Mouse (Mus musculus): ENCODE data around the gene Fbxo47. TPM values are rescaled to one million over a fixed set of nuclear protein-coding genes. Genes with fewer than 3 reads are reported as not detected.

The Fbxo47 gene
- polyA plus RNA-seq (2012; rRNA removed) (0.58 and 1.0 TPM in 2 replicates), polyA plus RNA-seq (2014; fragmentation: Nextera tagmentation; extraction: Ambion mirVana) (0.22 and 0.82 TPM in 2 replicates)

- DNase-seq (ENCODE audit: low spot score) (peak; percentile 98), ATAC-seq (ENCODE audit: low FRiP score, low read depth) (peak; percentile 93)
- Histone ChIP-seq H3K27ac (replicated peaks; ENCODE audit: low read depth, low read length) (peak within 1 kb of the TSS; percentile 80), H3K4me3 (replicated peaks; ENCODE audit: low read length) (peak within 1 kb of the TSS; percentile 55), H3K4me1 (ENCODE audit: control insufficient read depth, insufficient read depth, low read length) (no peaks in the 10 kb centered on the region), H3K9me3 (ENCODE audit: control insufficient read depth, low read length) (no peaks in the 10 kb centered on the region), H3K9ac (ENCODE audit: low read depth, low read length, severe bottlenecking) (peak within 1 kb of the TSS; percentile 61), H3K36me3 (ENCODE audit: control insufficient read depth, insufficient read depth, low read length) (no peaks in the 10 kb centered on the region), H3K27me3 (ENCODE audit: control insufficient read depth, insufficient read depth, low read length) (no peaks in the 10 kb centered on the region), H3K4me2 (replicated peaks; ENCODE audit: low read depth, low read length, severe bottlenecking) (peak within 1 kb of the TSS; percentile 55)
- 1% methylated on average over 34 of the region's 37 CpGs for WGBS
- TF ChIP-seq POLR2A (IDR thresholded peaks at IDR 0.05; ENCODE audit: borderline replicate concordance, extremely low read depth, insufficient read depth, insufficient read length): 0 out of 2 replicates have a peak, but pooled peaks have one; percentile 46
Observed at GRCm38 (mm10) chr11:97883918-97884600, at the start of gene Fbxo47. TSS of gene Fbxo47 (minus strand) at chr11:97884154.

GRCm38 (mm10) chr11:97933553-97933952 is 49.6 kb upstream of the Fbxo47 start:
- H3K4me1 ChIP-seq (ENCODE audit: control insufficient read depth, insufficient read depth, low read length): no peaks in the 10 kb centered on the region
- H3K27ac ChIP-seq (replicated peaks; ENCODE audit: low read depth, low read length): no peak overlapping the region
- no peaks in the 10 kb centered on the region for H3K27me3 ChIP-seq (ENCODE audit: control insufficient read depth, insufficient read depth, low read length)
- TF ChIP-seq POLR2A (IDR thresholded peaks at IDR 0.05; ENCODE audit: borderline replicate concordance, extremely low read depth, insufficient read depth, insufficient read length): no peak
- no peak overlapping the region for H3K4me3 ChIP-seq (replicated peaks; ENCODE audit: low read length)
- ATAC-seq (ENCODE audit: low FRiP score, low read depth) (no peak), DNase-seq (ENCODE audit: low spot score) (no peak)
- no peaks in the 10 kb centered on the region for H3K36me3 ChIP-seq (ENCODE audit: control insufficient read depth, insufficient read depth, low read length)
- 68% methylated on average over 1 of the region's 1 CpGs for WGBS
- H3K4me2 ChIP-seq (replicated peaks; ENCODE audit: low read depth, low read length, severe bottlenecking): no peak overlapping the region
- H3K9ac ChIP-seq (ENCODE audit: low read depth, low read length, severe bottlenecking): no peak overlapping the region
- H3K9me3 ChIP-seq (ENCODE audit: control insufficient read depth, low read length): no peaks in the 10 kb centered on the region

DNA sequence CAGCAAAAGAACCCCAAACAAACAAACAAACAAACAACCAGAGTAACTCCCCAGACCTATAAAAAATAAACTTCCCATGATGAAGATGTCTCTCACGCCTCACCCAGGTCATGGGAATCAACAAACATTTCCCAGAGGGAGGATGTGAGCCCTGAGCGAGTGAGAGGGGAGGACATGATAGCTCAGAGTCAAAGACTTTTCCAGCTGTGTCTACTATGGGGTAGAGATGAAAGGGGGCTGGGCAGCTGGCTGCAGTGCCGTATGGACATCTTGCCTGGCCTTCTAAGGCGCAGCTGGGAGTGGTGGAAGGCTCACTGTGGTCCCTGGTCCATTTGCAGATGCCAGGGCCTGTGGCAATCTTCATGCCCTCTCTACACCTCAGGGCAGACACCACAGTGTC is 45.0 kb upstream of the Fbxo47 start:
- Histone ChIP-seq H3K4me1 (ENCODE audit: control insufficient read depth, insufficient read depth, low read length) (no peaks in the 10 kb centered on the region), H3K27me3 (ENCODE audit: control insufficient read depth, insufficient read depth, low read length) (no peaks in the 10 kb centered on the region), H3K27ac (replicated peaks; ENCODE audit: low read depth, low read length) (no peak overlapping the region), H3K9ac (ENCODE audit: low read depth, low read length, severe bottlenecking) (no peak overlapping the region), H3K9me3 (ENCODE audit: control insufficient read depth, low read length) (no peaks in the 10 kb centered on the region), H3K4me2 (replicated peaks; ENCODE audit: low read depth, low read length, severe bottlenecking) (no peak overlapping the region), H3K4me3 (replicated peaks; ENCODE audit: low read length) (no peak overlapping the region), H3K36me3 (ENCODE audit: control insufficient read depth, insufficient read depth, low read length) (no peaks in the 10 kb centered on the region)
- DNase-seq (ENCODE audit: low spot score) (no peak), ATAC-seq (ENCODE audit: low FRiP score, low read depth) (no peak)
- TF ChIP-seq POLR2A (IDR thresholded peaks at IDR 0.05; ENCODE audit: borderline replicate concordance, extremely low read depth, insufficient read depth, insufficient read length): no peak
- 73% methylated on average over 4 of the region's 4 CpGs for WGBS

GRCm38 (mm10) chr11:97924217-97924616 is 40.3 kb upstream of the Fbxo47 start:
- Histone ChIP-seq H3K9ac (ENCODE audit: low read depth, low read length, severe bottlenecking) (no peak overlapping the region), H3K4me1 (ENCODE audit: control insufficient read depth, insufficient read depth, low read length) (no peaks in the 10 kb centered on the region), H3K4me3 (replicated peaks; ENCODE audit: low read length) (no peak overlapping the region), H3K27ac (replicated peaks; ENCODE audit: low read depth, low read length) (no peak overlapping the region), H3K4me2 (replicated peaks; ENCODE audit: low read depth, low read length, severe bottlenecking) (no peak overlapping the region), H3K27me3 (ENCODE audit: control insufficient read depth, insufficient read depth, low read length) (no peaks in the 10 kb centered on the region), H3K9me3 (ENCODE audit: control insufficient read depth, low read length) (no peaks in the 10 kb centered on the region), H3K36me3 (ENCODE audit: control insufficient read depth, insufficient read depth, low read length) (no peaks in the 10 kb centered on the region)
- TF ChIP-seq POLR2A (IDR thresholded peaks at IDR 0.05; ENCODE audit: borderline replicate concordance, extremely low read depth, insufficient read depth, insufficient read length): no peak
- WGBS: 93% methylated on average over 10 of the region's 10 CpGs
- ATAC-seq (ENCODE audit: low FRiP score, low read depth): no peak
- no peak for DNase-seq (ENCODE audit: low spot score)

DNA sequence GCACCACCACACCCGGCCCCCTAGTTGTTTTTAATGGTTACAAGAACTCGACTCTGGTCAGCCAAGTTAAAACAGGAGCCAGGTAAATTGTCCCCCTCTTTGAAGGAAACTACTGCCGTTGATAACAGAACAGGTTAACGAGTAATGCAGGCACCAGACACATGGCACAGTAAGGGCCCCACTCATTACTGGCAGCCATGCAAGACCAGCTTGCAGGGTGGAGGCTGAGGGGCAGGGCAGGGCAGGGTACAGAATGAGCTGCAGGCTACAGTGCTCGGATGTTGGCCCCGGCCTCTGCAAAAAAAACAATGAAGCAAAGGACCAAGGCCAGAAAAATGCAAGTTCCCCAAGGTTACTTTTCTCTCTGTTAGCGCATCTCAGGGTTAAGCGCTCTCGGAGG is 39.7 kb upstream of the Fbxo47 start:
- Histone ChIP-seq H3K36me3 (ENCODE audit: control insufficient read depth, insufficient read depth, low read length) (no peaks in the 10 kb centered on the region), H3K4me1 (ENCODE audit: control insufficient read depth, insufficient read depth, low read length) (no peaks in the 10 kb centered on the region), H3K27me3 (ENCODE audit: control insufficient read depth, insufficient read depth, low read length) (no peaks in the 10 kb centered on the region), H3K4me3 (replicated peaks; ENCODE audit: low read length) (no peak overlapping the region), H3K4me2 (replicated peaks; ENCODE audit: low read depth, low read length, severe bottlenecking) (no peak overlapping the region), H3K27ac (replicated peaks; ENCODE audit: low read depth, low read length) (no peak overlapping the region), H3K9ac (ENCODE audit: low read depth, low read length, severe bottlenecking) (no peak overlapping the region), H3K9me3 (ENCODE audit: control insufficient read depth, low read length) (no peaks in the 10 kb centered on the region)
- no peak for ATAC-seq (ENCODE audit: low FRiP score, low read depth)
- 74% methylated on average over 9 of the region's 9 CpGs for WGBS
- no peak for TF ChIP-seq POLR2A (IDR thresholded peaks at IDR 0.05; ENCODE audit: borderline replicate concordance, extremely low read depth, insufficient read depth, insufficient read length)
- DNase-seq (ENCODE audit: low spot score): no peak

Measured in limb, embryonic 14.5 days (tissue).